Mouse (Mus musculus) frontal cortex, postnatal 14 days (tissue): Measurements from ENCODE around the gene Cc2d1b.

Source experiments
- DNase-seq, 2 experiments: peaks; one replicate each; pipeline ENCODE4 v3.0.0; 2022; ENCODE audit warnings: low spot score in 2 of 2

Gene Cc2d1b

DNA sequence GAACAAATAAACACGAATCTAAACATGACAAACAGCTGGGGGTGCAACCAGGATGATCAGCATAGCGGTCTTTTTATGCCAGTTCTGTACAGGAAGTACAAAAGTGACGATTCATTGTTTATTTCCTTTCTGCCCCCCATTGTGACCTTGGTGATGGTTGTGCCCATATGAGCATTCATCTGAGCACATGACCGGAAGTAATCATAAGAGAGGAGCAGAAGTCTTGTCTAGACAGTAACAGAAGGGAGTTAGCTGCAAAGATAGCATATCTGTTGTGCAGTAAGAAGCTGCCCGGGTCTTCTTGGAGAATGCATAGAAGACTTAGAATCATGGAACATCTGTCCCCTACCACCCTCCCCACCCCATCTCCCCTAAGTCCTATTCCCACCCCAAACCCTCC, 19.0 kb downstream of the Cc2d1b start:
- no peak for DNase-seq

DNA sequence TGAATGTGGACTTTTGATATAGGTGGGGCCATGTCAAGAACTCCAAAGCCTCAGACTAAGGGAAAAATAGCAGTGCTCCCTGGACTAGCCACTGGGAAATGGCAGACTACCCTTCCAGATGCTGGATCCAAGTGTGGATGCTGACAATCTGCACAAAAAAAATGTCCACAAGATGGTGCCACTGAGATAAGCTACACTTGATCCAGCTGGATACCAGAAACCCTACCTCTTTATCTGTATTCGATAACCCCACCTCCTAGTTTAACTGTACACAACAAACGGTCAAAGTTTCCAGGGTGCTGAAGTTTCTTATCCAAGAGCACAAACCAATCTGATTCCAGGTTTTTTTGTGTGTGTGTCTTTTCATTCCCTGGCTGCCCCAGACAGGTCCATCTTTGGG, 44.7 kb downstream of the Cc2d1b start:
- DNase-seq: no peak
